Mouse (Mus musculus): ENCODE measurements at regions not wholly inside any gene's neighbourhood (a gene's known extent, or its start where the extent isn't known, plus 50 kb on each side); places are given as distances from the start of the nearest gene placed in this dataset.

GRCm38 (mm10) chr16:55663946-55664345 lies 174.8 kb downstream of the Nfkbiz start:
- DNase-seq (ENCODE audit: low spot score), result no peak

GRCm38 (mm10) chr16:55636667-55637450 lies 201.8 kb downstream of the Nfkbiz start:
- no peak for DNase-seq (ENCODE audit: low spot score)

- DNase-seq (ENCODE audit: low spot score), result no peak
These were observed 202.5 kb downstream of the Nfkbiz start for GRCm38 (mm10) chr16:55636224-55636623.

GRCm38 (mm10) chr16:55634691-55635090 lies 204.0 kb downstream of the Nfkbiz start:
- no peak for DNase-seq (ENCODE audit: low spot score)

- DNase-seq (ENCODE audit: low spot score), result no peak
These were observed 206.5 kb downstream of the Nfkbiz start for GRCm38 (mm10) chr16:55632220-55632619.

GRCm38 (mm10) chr16:55631637-55632036 lies 207.1 kb downstream of the Nfkbiz start:
- no peak for DNase-seq (ENCODE audit: low spot score)

- DNase-seq (ENCODE audit: low spot score), result no peak
These were observed 207.7 kb downstream of the Nfkbiz start for GRCm38 (mm10) chr16:55631048-55631447.

- DNase-seq (ENCODE audit: low spot score), result no peak
These were observed 211.2 kb downstream of the Nfkbiz start for GRCm38 (mm10) chr16:55627531-55627930.

- no peak for DNase-seq (ENCODE audit: low spot score)
These were observed 215.3 kb downstream of the Nfkbiz start for GRCm38 (mm10) chr16:55623422-55623821.

- DNase-seq (ENCODE audit: low spot score), result no peak
These were observed 219.0 kb downstream of the Nfkbiz start for GRCm38 (mm10) chr16:55619731-55620130.

GRCm38 (mm10) chr16:55617958-55618357 lies 220.7 kb downstream of the Nfkbiz start:
- DNase-seq (ENCODE audit: low spot score), result no peak

GRCm38 (mm10) chr16:55617506-55617905 lies 221.2 kb downstream of the Nfkbiz start:
- DNase-seq (ENCODE audit: low spot score), result no peak

GRCm38 (mm10) chr16:55616408-55617120 lies 222.1 kb downstream of the Nfkbiz start:
- no peak for DNase-seq (ENCODE audit: low spot score)

GRCm38 (mm10) chr16:55612873-55613272 lies 225.8 kb downstream of the Nfkbiz start:
- DNase-seq (ENCODE audit: low spot score), result peak; percentile 61

GRCm38 (mm10) chr16:55612001-55612400 lies 226.7 kb downstream of the Nfkbiz start:
- DNase-seq (ENCODE audit: low spot score), result no peak

- DNase-seq (ENCODE audit: low spot score), result no peak
These were observed 227.5 kb downstream of the Nfkbiz start for GRCm38 (mm10) chr16:55611172-55611571.

- DNase-seq (ENCODE audit: low spot score), result peak; percentile 45
These were observed 230.3 kb downstream of the Nfkbiz start for GRCm38 (mm10) chr16:55608361-55608760.

- DNase-seq (ENCODE audit: low spot score), result no peak
These were observed 232.1 kb downstream of the Nfkbiz start for GRCm38 (mm10) chr16:55606447-55607239.

- no peak for DNase-seq (ENCODE audit: low spot score)
These were observed 235.1 kb downstream of the Nfkbiz start for GRCm38 (mm10) chr16:55603611-55604010.

- DNase-seq (ENCODE audit: low spot score), result no peak
These were observed 249.2 kb downstream of the Nfkbiz start for GRCm38 (mm10) chr16:55589382-55589956.

- DNase-seq (ENCODE audit: low spot score), result no peak
These were observed 251.6 kb downstream of the Nfkbiz start for GRCm38 (mm10) chr16:55587138-55587537.

- no peak for DNase-seq (ENCODE audit: low spot score)
These were observed 255.8 kb downstream of the Nfkbiz start for GRCm38 (mm10) chr16:55582906-55583305.

Data from urinary bladder, postnatal 14 days (tissue).